Mouse (Mus musculus) midbrain, embryonic 16.5 days (tissue): ENCODE data around the gene Esrrg. TPM values are rescaled to one million over a fixed set of nuclear protein-coding genes. Genes with fewer than 3 reads are reported as not detected.

Experiments used
- ATAC-seq: fragments of 200-750 bp; cut with Nextera tagmentation; 2 replicates; pipeline ENCODE4 v1.8.0; 2017; ENCODE audit warnings: moderate TSS enrichment
- H3K27ac ChIP-seq: fragments of 300-500 bp; sonication (generic); 2 replicates; pipeline ENCODE4 v1.5.1; 2014; ENCODE audit warnings: mild to moderate bottlenecking, low read length, mixed read lengths
- H3K27me3 ChIP-seq: fragments of 300-500 bp; sonication (generic); 2 replicates; pipeline ENCODE4 v1.6.1; 2014; ENCODE audit warnings: low read depth, low read length, mixed read lengths; ENCODE audit not compliant: control insufficient read depth, insufficient read depth
- H3K36me3 ChIP-seq: fragments of 300-500 bp; sonication (generic); 2 replicates; pipeline ENCODE4 v1.6.1; 2014; ENCODE audit warnings: mild to moderate bottlenecking, low read length, moderate library complexity, mixed read lengths; ENCODE audit not compliant: control insufficient read depth, insufficient read depth
- H3K4me1 ChIP-seq: fragments of 300-500 bp; sonication (generic); 2 replicates; pipeline ENCODE4 v1.6.1; 2014; ENCODE audit warnings: mild to moderate bottlenecking, low read length, mixed read lengths; ENCODE audit not compliant: control insufficient read depth, insufficient read depth
- H3K4me2 ChIP-seq: fragments of 300-500 bp; sonication (generic); 2 replicates; pipeline ENCODE4 v1.6.1; 2014; ENCODE audit warnings: mild to moderate bottlenecking, low read length, mixed read lengths
- H3K4me3 ChIP-seq: fragments of 300-500 bp; sonication (generic); 2 replicates; pipeline ENCODE4 v1.5.1; 2014; ENCODE audit warnings: low read depth, mild to moderate bottlenecking, low read length, moderate library complexity, mixed read lengths
- H3K9ac ChIP-seq: fragments of 300-500 bp; sonication (generic); 2 replicates; pipeline ENCODE4 v1.6.1; 2014; ENCODE audit warnings: low read depth, low read length, mixed read lengths
- H3K9me3 ChIP-seq: fragments of 300-500 bp; sonication (generic); replicated peaks from 2 replicates; pipeline ENCODE4 v1.6.1; 2014; ENCODE audit warnings: mild to moderate bottlenecking, low read length, mixed read lengths; ENCODE audit not compliant: control insufficient read depth, poor library complexity, severe bottlenecking
- WGBS: fragments of 180-500 bp; shearing (Covaris S2); extraction: QIAGEN DNeasy Blood & Tissue Kit; methylation state at CpG from one replicate; pipeline ENCODE4 v1.1.7; 2014; 5-methylcytosine and 5-hydroxymethylcytosine counted together
- polyA plus RNA-seq: library from polyadenylated mRNA; unstranded; fragments of >200 nt; fragmentation: Nextera tagmentation; extraction: Ambion mirVana; gene quantifications from 2 replicates; pipeline ENCODE4 v1.2.1, GENCODE M21; 2015

Gene Esrrg
- polyA plus RNA-seq, 1 experiment from 2014 or later: 24.9 TPM

DNA sequence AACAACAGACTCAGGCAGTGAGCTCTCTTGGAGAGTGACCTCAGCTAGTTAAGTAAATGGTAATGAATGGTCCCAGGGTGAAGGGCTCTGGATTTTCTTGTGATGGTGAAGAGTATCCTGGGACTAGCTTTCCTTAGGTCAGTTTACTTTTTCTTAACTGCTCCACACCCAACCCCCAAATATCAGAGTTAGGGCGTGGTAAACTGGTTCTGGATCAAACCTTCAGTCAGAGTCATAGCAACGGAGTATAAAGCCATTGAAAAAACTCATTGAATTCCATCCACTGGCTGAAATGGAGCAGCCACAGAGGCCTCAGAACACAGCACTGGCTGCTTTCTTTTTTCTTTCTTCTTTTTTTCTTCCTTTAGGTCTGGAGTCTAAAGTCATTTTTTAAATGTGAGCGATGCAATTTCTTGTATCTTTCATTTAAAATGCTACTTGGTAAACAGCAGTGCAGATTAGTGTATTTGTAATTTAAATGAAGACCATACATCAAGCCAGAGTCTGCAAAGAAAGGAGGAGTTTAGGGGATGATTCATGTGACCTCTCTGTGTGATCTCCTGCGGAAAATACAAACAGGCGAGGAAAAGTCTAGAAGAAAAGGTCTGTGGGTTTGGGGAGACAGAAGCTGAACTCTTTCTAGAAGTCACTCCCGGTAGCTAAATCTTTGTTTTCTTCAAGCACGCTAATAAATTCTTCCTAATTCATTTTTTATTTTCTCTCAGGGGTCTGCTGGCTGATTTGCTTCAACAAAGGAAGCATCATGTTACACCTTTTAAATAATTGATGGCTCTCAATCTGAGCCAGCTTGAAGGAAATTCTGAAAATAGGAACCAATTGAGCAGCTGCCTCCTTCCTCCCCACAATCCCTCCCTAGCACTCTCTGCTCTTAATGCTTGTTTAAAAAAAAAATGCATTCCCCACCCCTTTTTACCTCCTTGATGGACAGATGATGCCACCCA lies 178.7 kb downstream of the Esrrg start:
- Histone ChIP-seq H3K4me1 (peaks cover 12% of the 10 kb centered on the region), H3K27ac (0 out of 2 replicates have a peak overlapping the region, but pooled peaks have one; percentile 28), H3K9me3 (no peaks in the 10 kb centered on the region), H3K4me2 (no peak overlapping the region), H3K27me3 (no peaks in the 10 kb centered on the region), H3K36me3 (no peaks in the 10 kb centered on the region), H3K4me3 (no peak overlapping the region), H3K9ac (no peak overlapping the region)
- ATAC-seq: no peak
- 12% methylated on average over 7 of the region's 7 CpGs for WGBS

DNA sequence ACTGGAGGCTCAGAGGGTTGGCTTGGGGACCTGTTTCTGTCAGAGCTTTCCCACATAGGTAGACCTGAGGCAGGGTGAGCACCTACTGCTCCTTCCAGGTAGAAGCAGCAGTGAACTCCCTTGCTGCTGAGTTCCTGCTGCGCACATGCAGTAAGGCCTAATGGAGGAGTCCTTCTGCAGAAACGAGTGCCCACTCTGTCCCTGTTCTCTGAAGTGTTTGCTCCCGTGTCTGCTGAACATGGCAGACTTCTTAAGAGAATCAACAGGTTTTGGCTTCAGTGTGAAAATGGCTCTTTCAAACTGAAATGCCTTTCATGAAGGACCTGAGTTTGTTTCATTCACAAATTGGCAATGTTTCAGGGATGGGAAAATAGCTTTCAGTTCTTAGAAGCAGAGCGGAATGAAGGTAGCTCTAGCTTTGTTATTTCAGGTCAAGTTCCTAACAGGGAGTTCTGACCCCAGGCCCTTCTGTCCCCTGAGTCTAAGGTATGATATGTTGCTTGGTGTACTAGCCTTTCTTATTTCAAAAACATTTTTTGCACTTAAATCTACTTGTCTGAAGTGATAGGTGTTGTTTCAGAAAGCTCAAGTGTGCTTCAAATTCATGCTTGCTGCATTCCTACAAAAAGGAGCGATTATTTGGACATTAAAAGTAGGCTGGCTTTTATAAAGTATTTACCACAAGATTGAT lies 185.8 kb downstream of the Esrrg start:
- H3K9me3 ChIP-seq: no peaks in the 10 kb centered on the region
- no peak overlapping the region for H3K9ac ChIP-seq
- no peak overlapping the region for H3K27ac ChIP-seq
- peaks cover 13% of the 10 kb centered on the region; the same call in 1 of the 2 replicates for H3K4me1 ChIP-seq
- H3K36me3 ChIP-seq: no peaks in the 10 kb centered on the region
- H3K4me2 ChIP-seq: no peak overlapping the region
- no peaks in the 10 kb centered on the region; the same call in 1 of the 2 replicates for H3K27me3 ChIP-seq
- WGBS: 85% methylated on average over 5 of the region's 5 CpGs
- no peak overlapping the region for H3K4me3 ChIP-seq
- ATAC-seq: no peak

DNA sequence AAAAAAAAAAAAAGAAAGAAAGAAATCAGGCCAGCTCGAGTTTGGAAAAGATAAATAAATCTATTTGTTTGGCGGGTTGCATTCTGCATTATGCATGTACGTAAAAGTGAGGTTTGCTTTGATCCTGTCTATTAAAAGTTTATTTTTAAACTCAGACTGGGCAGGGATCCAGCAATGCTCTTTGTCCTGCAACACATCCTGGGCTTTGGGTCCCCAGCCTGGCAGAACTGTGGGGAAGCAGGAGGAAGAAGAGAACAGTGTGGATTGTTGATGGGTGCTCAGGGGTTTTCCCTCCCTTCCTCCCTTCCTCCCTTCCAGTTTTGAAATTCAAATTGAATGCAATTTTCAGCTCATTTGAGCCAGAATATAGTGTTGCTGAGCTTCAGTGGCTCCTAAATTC lies 187.0 kb downstream of the Esrrg start:
- WGBS: 43% methylated on average over 3 of the region's 3 CpGs
- peak overlapping the region; percentile 5; the same call in 1 of the 2 replicates for H3K27ac ChIP-seq
- no peak for ATAC-seq

DNA sequence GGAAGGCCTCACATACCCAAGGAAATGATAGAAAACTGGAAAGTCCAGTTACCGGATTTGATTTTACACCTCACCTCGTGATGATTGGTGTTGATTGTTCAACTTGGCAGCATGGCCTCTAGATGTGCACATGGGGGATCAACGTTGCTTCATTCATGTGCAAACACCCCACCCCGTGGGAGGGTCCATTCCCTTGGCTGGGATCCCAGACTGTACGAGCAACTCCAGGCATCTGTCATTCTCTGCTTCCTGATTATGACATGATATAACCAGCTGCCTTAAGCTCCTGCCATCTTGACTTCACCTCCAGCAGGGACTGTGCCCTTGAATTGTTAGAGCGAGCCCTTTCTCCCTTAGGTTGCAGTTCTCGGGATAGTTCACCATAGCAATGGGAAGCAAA lies 190.7 kb downstream of the Esrrg start:
- Histone ChIP-seq H3K9ac (no peak overlapping the region), H3K27ac (no peak overlapping the region), H3K4me1 (peaks cover 19% of the 10 kb centered on the region), H3K27me3 (no peaks in the 10 kb centered on the region; the same call in 1 of the 2 replicates), H3K36me3 (no peaks in the 10 kb centered on the region), H3K4me3 (no peak overlapping the region), H3K4me2 (no peak overlapping the region), H3K9me3 (no peaks in the 10 kb centered on the region)
- 68% methylated on average over 7 of the region's 7 CpGs for WGBS
- no peak for ATAC-seq

More for the DNA sequence above, 187.0 kb downstream of the Esrrg start:
- H3K9me3 ChIP-seq: no peaks in the 10 kb centered on the region
- H3K9ac ChIP-seq: no peak overlapping the region
- peaks cover 13% of the 10 kb centered on the region; the same call in 1 of the 2 replicates for H3K4me1 ChIP-seq
- H3K4me3 ChIP-seq: no peak overlapping the region
- H3K36me3 ChIP-seq: no peaks in the 10 kb centered on the region
- no peaks in the 10 kb centered on the region; the same call in 1 of the 2 replicates for H3K27me3 ChIP-seq
- H3K4me2 ChIP-seq: no peak overlapping the region

DNA sequence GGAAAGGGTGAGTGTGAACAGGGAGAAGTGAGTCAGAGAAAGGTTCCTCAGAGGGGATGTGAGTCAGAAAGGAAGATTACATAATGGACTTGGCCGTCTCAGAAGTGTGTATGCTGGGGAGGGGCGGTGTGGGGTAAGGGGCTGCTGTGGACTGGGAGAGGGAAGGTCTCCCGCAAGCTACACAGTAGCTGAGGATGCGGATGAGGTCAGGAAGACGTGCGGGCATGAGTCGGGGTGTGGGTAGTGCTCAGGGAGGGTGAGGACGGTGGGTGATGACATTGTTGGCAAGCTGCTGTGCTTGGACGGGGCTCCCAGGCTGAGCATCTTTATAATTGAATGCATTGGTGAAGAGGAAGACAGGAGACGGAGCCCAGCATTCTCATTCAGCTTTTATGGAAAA lies 192.2 kb downstream of the Esrrg start:
- Histone ChIP-seq H3K4me1 (peaks cover 16% of the 10 kb centered on the region), H3K9ac (no peak overlapping the region), H3K36me3 (no peaks in the 10 kb centered on the region), H3K4me2 (no peak overlapping the region), H3K27me3 (no peaks in the 10 kb centered on the region), H3K9me3 (no peaks in the 10 kb centered on the region), H3K27ac (no peak overlapping the region), H3K4me3 (no peak overlapping the region)
- ATAC-seq: no peak
- 85% methylated on average over 10 of the region's 10 CpGs for WGBS

DNA sequence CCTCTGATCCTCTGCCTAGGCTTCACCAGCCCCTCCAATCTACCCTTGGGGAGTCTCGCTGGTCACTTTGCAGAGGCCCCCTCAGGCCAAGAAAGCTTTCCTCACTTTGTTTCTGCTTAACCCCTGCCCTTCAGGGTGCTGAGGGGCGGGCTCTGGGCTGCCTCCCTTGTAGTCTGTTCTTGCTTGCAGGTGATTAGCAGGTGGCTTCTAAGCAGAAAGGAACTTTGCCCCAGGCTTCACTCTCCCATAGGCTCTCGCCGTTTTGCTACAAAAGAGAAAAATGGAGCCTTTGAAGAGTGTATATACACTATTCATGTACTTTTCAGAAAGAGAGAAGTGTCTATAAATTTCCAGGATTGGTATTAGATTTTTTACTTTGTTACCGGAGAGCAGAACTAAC lies 195.0 kb downstream of the Esrrg start:
- WGBS: 19% methylated on average over 5 of the region's 5 CpGs
- H3K9ac ChIP-seq: no peak overlapping the region

DNA sequence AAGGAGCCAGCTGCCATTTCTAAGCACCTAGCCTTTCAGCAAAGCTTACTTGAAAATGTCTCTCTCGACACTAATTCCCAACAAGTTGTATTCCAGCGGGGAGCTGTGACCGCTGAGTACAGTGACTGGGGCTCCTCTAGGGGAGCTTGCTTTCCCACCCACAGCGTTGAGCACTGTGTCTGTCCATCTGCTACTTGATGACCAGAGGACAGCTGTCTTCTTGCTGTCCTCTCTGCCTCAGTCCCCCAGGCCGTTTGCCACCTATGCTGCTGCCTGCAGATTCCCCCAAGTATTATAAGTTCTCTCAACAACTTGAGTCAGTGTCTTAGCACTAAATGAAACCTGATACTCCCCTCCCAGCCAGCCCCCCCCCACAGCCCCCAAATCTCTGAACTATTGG lies 195.4 kb downstream of the Esrrg start:
- H3K4me2 ChIP-seq: no peak overlapping the region
- H3K4me3 ChIP-seq: no peak overlapping the region
- H3K4me1 ChIP-seq: peaks cover 13% of the 10 kb centered on the region
- 3% methylated on average over 5 of the region's 5 CpGs for WGBS
- no peaks in the 10 kb centered on the region for H3K9me3 ChIP-seq
- no peaks in the 10 kb centered on the region for H3K36me3 ChIP-seq
- H3K9ac ChIP-seq: no peak overlapping the region
- H3K27ac ChIP-seq: no peak overlapping the region
- H3K27me3 ChIP-seq: no peaks in the 10 kb centered on the region
- ATAC-seq: no peak

More for the DNA sequence above, 195.0 kb downstream of the Esrrg start:
- Histone ChIP-seq H3K4me3 (no peak overlapping the region), H3K27me3 (no peaks in the 10 kb centered on the region), H3K27ac (no peak overlapping the region), H3K4me2 (no peak overlapping the region), H3K36me3 (no peaks in the 10 kb centered on the region), H3K4me1 (peaks cover 13% of the 10 kb centered on the region), H3K9me3 (no peaks in the 10 kb centered on the region)
- peak; percentile 51; the same call in 1 of the 2 replicates for ATAC-seq

DNA sequence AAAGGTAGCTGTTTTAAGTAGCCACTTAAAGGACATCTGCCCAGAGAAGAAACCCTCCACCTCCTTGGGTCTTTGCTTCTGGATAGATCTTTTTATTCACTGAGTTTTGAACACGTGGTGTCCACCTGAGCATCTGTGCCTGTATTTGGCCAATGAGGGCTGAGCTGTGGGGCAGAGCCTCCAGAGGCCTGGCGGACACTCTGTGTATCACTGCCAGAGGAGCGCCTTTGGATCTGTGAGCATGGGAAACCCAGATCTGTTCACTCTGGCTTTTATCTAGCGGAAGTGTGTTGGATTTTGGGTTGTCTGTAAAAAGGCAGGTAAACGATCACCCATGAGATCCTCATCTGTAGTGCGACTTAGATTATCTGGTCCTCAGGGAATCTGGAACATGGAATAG lies 196.4 kb downstream of the Esrrg start:
- peaks cover 13% of the 10 kb centered on the region for H3K4me1 ChIP-seq
- ATAC-seq: no peak
- 68% methylated on average over 6 of the region's 6 CpGs for WGBS
- H3K9ac ChIP-seq: no peak overlapping the region
- H3K27ac ChIP-seq: no peak overlapping the region
- H3K36me3 ChIP-seq: no peaks in the 10 kb centered on the region
- no peaks in the 10 kb centered on the region for H3K27me3 ChIP-seq
- no peak overlapping the region for H3K4me3 ChIP-seq
- H3K4me2 ChIP-seq: no peak overlapping the region
- H3K9me3 ChIP-seq: no peaks in the 10 kb centered on the region
